Mouse (Mus musculus) hindbrain, embryonic 16.5 days (tissue): Measurements from ENCODE around the gene Pdcd11. TPM values are rescaled to one million over a fixed set of nuclear protein-coding genes. Genes with fewer than 3 reads are reported as not detected.

ENCODE experiments used
- ATAC-seq: fragments of 200-750 bp; cut with Nextera tagmentation; 2 replicates; pipeline ENCODE4 v1.8.0; 2017; ENCODE audit warnings: moderate TSS enrichment, moderate library complexity
- H3K27ac ChIP-seq: fragments of 300-500 bp; sonication (generic); 2 replicates; pipeline ENCODE4 v1.5.1; 2014; ENCODE audit warnings: low read depth, mild to moderate bottlenecking, control low read depth, low read length, moderate library complexity
- H3K27me3 ChIP-seq: fragments of 300-500 bp; sonication (generic); replicated peaks from 2 replicates; pipeline ENCODE4 v1.6.1; 2014; ENCODE audit warnings: low read length; ENCODE audit not compliant: control insufficient read depth, insufficient read depth
- H3K36me3 ChIP-seq: fragments of 300-500 bp; sonication (generic); 2 replicates; pipeline ENCODE4 v1.6.1; 2014; ENCODE audit warnings: mild to moderate bottlenecking, low read length, moderate library complexity, mixed read lengths; ENCODE audit not compliant: control insufficient read depth, insufficient read depth
- H3K4me1 ChIP-seq: fragments of 300-500 bp; sonication (generic); 2 replicates; pipeline ENCODE4 v1.6.1; 2014; ENCODE audit warnings: low read depth, low read length; ENCODE audit not compliant: control insufficient read depth, insufficient read depth
- H3K4me2 ChIP-seq: fragments of 300-500 bp; sonication (generic); 2 replicates; pipeline ENCODE4 v1.6.1; 2014; ENCODE audit warnings: mild to moderate bottlenecking, low read length, control low read depth, moderate library complexity
- H3K4me3 ChIP-seq: fragments of 300-500 bp; sonication (generic); 2 replicates; pipeline ENCODE4 v1.5.1; 2014; ENCODE audit warnings: mild to moderate bottlenecking, low read length, control low read depth, moderate library complexity
- H3K9ac ChIP-seq: fragments of 300-500 bp; sonication (generic); 2 replicates; pipeline ENCODE4 v1.6.1; 2014; ENCODE audit warnings: low read depth, mild to moderate bottlenecking, control low read depth, low read length, moderate library complexity
- H3K9me3 ChIP-seq: fragments of 300-500 bp; sonication (generic); 2 replicates; pipeline ENCODE4 v1.6.1; 2014; ENCODE audit warnings: mild to moderate bottlenecking, low read length, moderate library complexity; ENCODE audit not compliant: control insufficient read depth
- WGBS: fragments of 180-500 bp; shearing (Covaris S2); extraction: QIAGEN DNeasy Blood & Tissue Kit; methylation state at CpG from one replicate; pipeline ENCODE4 v1.1.7; 2014; 5-methylcytosine and 5-hydroxymethylcytosine counted together
- polyA plus RNA-seq: library from polyadenylated mRNA; unstranded; fragments of >200 nt; fragmentation: Nextera tagmentation; extraction: Ambion mirVana; gene quantifications from 2 replicates; pipeline ENCODE4 v1.2.1, GENCODE M21; 2015

The Pdcd11 gene
- 4.4 and 5.0 TPM in 2 replicates for polyA plus RNA-seq

- H3K36me3 ChIP-seq = peaks cover 13% of the 10 kb centered on the region
- WGBS = under 1% methylated on average over 56 of the region's 56 CpGs
- H3K27me3 ChIP-seq = no peaks in the 10 kb centered on the region
- peak within 1 kb of the TSS; percentile 97 for H3K4me3 ChIP-seq
- H3K4me2 ChIP-seq = peak within 1 kb of the TSS; percentile 83
- peaks cover 19% of the 10 kb centered on the region for H3K4me1 ChIP-seq
- ATAC-seq = peak; percentile 99
- H3K27ac ChIP-seq = peak within 1 kb of the TSS; percentile 92
- no peaks in the 10 kb centered on the region for H3K9me3 ChIP-seq
- peak within 1 kb of the TSS; percentile 98 for H3K9ac ChIP-seq
Observed at GRCm38 (mm10) chr19:47090550-47091156, at the start of gene Pdcd11, which contains the start of gene Usmg5. TSS of gene Pdcd11 (plus strand) at chr19:47090768. TSS of gene Usmg5 (minus strand) at chr19:47090647.

DNA sequence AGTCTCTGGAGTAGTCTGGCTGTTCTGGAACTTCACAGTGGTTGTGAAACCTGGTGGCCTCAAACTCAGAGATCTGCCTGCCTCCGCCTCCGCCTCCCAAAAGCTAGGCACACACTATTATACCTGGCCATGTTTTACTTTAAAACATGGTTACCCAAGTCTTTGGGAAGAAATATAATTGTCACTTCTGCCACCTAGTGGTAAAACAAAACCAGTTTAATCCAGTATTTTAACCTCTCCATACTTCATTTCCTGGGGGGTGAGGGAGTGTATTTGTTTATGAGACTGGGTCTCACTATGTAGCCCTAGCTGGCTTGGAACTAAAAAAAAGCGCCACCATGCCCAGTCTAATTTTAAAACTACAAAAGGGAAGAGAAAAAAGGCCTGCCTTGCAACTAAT lies 47.0 kb upstream of the Pdcd11 start:
- peaks cover 11% of the 10 kb centered on the region for H3K36me3 ChIP-seq
- H3K27me3 ChIP-seq = no peaks in the 10 kb centered on the region
- no peak overlapping the region for H3K27ac ChIP-seq
- H3K9me3 ChIP-seq = no peaks in the 10 kb centered on the region
- 91% methylated on average over 3 of the region's 3 CpGs for WGBS
- no peak overlapping the region for H3K9ac ChIP-seq
- no peak for ATAC-seq
- no peak overlapping the region for H3K4me2 ChIP-seq
- no peak overlapping the region for H3K4me3 ChIP-seq
- H3K4me1 ChIP-seq = no peaks in the 10 kb centered on the region

DNA sequence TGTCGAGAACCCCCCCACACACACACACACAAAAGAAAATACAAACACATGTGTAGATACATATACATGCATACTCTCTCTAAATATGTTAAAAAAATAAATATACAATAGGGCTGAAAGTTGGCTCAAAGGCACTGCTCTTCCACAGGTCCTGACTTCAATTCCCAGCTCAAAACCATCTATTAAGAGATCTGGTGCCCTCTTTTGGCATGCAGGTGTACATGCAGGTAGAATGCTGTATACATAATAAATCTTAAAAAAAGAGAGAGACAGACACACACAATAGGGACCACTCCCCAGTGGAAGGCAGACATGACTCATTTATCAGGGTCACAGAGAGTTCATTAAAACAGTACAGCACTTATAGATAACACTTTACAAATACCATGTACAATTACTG lies 44.2 kb upstream of the Pdcd11 start:
- Histone ChIP-seq H3K27me3 (no peaks in the 10 kb centered on the region), H3K4me1 (peaks cover 12% of the 10 kb centered on the region), H3K9ac (no peak overlapping the region), H3K27ac (no peak overlapping the region), H3K4me3 (no peak overlapping the region), H3K36me3 (peaks cover 2% of the 10 kb centered on the region; the same call in 1 of the 2 replicates), H3K9me3 (no peaks in the 10 kb centered on the region), H3K4me2 (no peak overlapping the region)
- ATAC-seq = no peak
- 94% methylated on average over 1 of the region's 1 CpGs for WGBS

DNA sequence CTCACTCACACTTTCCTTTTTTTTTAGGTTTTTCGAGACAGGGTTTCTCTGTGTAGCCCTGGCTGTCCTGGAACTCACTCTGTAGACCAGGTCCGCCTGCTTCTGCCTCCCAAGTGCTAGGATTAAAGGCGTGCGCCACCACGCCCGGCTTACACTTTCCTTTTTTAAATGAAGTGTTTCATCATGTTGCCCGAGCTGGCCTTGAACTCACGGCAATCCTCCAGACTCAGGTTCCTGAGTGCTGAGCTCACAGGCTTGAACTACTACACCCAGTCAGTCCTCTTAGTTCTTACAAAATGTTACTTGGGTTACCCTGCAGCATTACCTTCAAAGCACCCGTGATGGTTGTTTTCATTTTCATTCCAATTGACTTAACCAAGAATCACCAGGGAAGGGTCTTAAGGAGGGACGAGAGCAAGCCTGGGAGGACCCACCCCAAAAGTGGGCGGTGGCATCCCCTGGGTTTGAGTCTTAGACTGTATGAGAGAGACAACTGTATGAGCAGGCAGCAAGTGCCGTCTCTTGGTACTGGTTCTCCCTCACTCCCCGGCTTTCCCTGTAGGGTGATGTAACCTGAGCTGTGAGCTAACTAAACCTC lies 43.2 kb upstream of the Pdcd11 start:
- no peaks in the 10 kb centered on the region for H3K27me3 ChIP-seq
- H3K9ac ChIP-seq = no peak overlapping the region
- H3K4me3 ChIP-seq = no peak overlapping the region
- no peak overlapping the region for H3K27ac ChIP-seq
- peaks cover 12% of the 10 kb centered on the region for H3K4me1 ChIP-seq
- no peaks in the 10 kb centered on the region for H3K9me3 ChIP-seq
- WGBS = 91% methylated on average over 13 of the region's 13 CpGs
- no peak overlapping the region for H3K4me2 ChIP-seq
- ATAC-seq = no peak
- 0 out of 2 replicates have a peak, but pooled peaks cover 2% of the 10 kb centered on the region for H3K36me3 ChIP-seq

DNA sequence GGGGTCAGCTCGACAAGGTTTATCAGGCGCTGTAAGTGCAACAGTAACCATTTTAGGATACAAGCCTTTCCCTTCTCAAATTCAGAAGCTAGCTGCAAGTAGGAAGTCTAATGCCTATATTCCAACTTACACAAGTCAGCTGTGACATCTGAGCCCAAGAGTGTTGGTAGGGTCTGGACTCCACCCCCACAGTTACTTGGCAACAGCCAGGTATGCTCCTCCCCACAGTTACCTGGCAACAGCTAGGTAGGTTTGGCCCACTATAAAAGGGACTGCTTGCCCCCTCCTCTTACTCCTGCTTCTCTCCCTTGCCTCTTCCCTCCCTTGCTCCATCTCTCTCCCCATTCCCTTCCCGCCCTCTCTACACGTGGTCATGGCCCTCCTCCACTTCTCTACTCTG lies 41.5 kb upstream of the Pdcd11 start:
- H3K4me3 ChIP-seq = no peak overlapping the region
- no peaks in the 10 kb centered on the region for H3K9me3 ChIP-seq
- no peak for ATAC-seq
- peak overlapping the region; percentile 75 for H3K4me2 ChIP-seq
- 63% methylated on average over 4 of the region's 4 CpGs for WGBS
- no peak overlapping the region; the same call in 1 of the 2 replicates for H3K9ac ChIP-seq
- H3K36me3 ChIP-seq = 0 out of 2 replicates have a peak, but pooled peaks cover 2% of the 10 kb centered on the region
- peaks cover 12% of the 10 kb centered on the region for H3K4me1 ChIP-seq
- H3K27ac ChIP-seq = no peak overlapping the region
- no peaks in the 10 kb centered on the region for H3K27me3 ChIP-seq

- Histone ChIP-seq H3K27me3 (no peaks in the 10 kb centered on the region), H3K9ac (peak overlapping the region; percentile 80), H3K36me3 (0 out of 2 replicates have a peak, but pooled peaks cover 2% of the 10 kb centered on the region), H3K4me1 (peaks cover 12% of the 10 kb centered on the region), H3K4me3 (peak overlapping the region; percentile 69), H3K27ac (peak overlapping the region; percentile 84), H3K9me3 (no peaks in the 10 kb centered on the region), H3K4me2 (peak overlapping the region; percentile 75)
- WGBS = 5% methylated on average over 7 of the region's 7 CpGs
- ATAC-seq = no peak
Observed at GRCm38 (mm10) chr19:47049840-47050239, 40.7 kb upstream of the Pdcd11 start.

DNA sequence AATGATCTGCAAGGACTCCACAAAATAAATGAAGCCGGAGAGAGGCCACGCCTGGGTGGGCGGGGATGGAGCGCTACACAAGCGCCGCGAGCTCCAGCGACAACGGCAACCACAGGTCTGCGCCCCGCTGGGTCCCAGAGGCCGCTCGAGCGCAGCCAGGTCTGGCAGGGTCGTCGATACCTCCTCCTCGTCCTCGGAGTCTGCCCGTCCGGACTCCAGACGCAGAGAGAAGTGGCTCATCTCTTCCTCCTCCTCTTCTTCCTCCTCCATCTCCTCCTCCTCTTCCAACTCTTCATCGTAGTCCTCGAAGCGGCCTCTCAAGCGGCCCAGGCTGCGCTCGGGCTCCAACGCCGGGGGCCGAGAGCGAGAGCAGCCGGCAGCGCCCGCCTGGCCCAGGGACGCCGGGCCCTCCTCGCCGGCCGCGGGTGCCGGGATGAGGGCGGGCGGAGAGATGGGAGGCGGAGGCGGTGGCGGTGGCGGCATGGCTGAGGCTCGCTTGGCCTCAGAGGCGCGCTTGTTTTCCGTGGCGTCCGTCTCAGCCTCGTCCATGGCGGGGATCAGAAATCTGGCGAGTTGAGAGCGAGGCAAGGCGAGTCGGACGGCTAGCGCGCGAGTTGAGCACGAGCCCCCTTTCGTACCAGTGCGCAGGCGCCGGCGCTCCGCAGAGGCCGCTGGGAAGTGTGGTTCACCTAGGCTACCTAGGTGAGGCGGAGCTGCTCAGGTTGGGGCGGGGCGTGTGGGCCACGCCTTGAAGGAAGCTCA lies 40.1 kb upstream of the Pdcd11 start, which contains the start of gene Pcgf6:
Gene Pcgf6 (minus strand): TSS at position 636 of the 762 bp plus-strand sequence.
- H3K9me3 ChIP-seq = no peaks in the 10 kb centered on the region
- H3K4me1 ChIP-seq = peaks cover 12% of the 10 kb centered on the region

GRCm38 (mm10) chr19:47052927-47053326 lies 37.6 kb upstream of the Pdcd11 start:
- Histone ChIP-seq H3K4me1 (peaks cover 12% of the 10 kb centered on the region), H3K9me3 (no peaks in the 10 kb centered on the region), H3K9ac (no peak overlapping the region), H3K4me2 (no peak overlapping the region), H3K36me3 (no peaks in the 10 kb centered on the region), H3K27me3 (no peaks in the 10 kb centered on the region), H3K4me3 (no peak overlapping the region), H3K27ac (no peak overlapping the region)
- no peak for ATAC-seq
- WGBS = 81% methylated on average over 4 of the region's 4 CpGs

More for the DNA sequence above, 40.1 kb upstream of the Pdcd11 start, which contains the start of gene Pcgf6:
- WGBS = under 1% methylated on average over 75 of the region's 75 CpGs
- Histone ChIP-seq H3K27ac (peak within 1 kb of the TSS; percentile 84), H3K27me3 (no peaks in the 10 kb centered on the region), H3K9ac (peak within 1 kb of the TSS; percentile 80), H3K4me3 (peak within 1 kb of the TSS; percentile 69), H3K36me3 (0 out of 2 replicates have a peak, but pooled peaks cover 2% of the 10 kb centered on the region), H3K4me2 (peak within 1 kb of the TSS; percentile 75)
- ATAC-seq = peak; percentile 93

DNA sequence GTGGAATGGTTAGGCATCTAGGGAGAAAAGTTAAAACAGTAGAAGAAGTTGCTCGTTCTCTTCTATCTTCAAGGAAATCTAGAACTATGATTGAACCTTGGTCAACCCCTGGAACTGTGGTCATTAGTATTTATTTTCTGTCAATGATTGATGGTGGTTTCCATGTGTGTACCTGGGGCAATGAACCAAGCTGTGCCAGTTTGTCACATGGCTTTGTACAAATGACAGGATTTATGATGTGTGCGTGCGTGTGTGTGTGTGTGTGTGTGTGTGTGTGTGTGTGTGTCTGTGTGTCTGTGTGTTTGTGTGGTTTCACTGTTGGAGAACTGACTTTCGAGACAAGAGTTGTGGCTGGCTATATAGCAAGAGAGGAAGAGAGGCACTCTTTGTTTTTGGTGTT lies 37.1 kb upstream of the Pdcd11 start:
- Histone ChIP-seq H3K36me3 (no peaks in the 10 kb centered on the region), H3K27me3 (no peaks in the 10 kb centered on the region), H3K4me3 (no peak overlapping the region), H3K27ac (no peak overlapping the region), H3K9me3 (no peaks in the 10 kb centered on the region), H3K4me1 (peaks cover 12% of the 10 kb centered on the region), H3K4me2 (no peak overlapping the region), H3K9ac (no peak overlapping the region)
- no peak for ATAC-seq
- WGBS = 89% methylated on average over 4 of the region's 4 CpGs
